Mouse (Mus musculus) small intestine, adult 2 months (tissue): ENCODE results near the gene Foxf1.

ENCODE experiments used
- CTCF ChIP-seq: fragments of 200-500 bp; IDR thresholded peaks from 2 replicates; pipeline ENCODE4 v1.5.1; 2012; ENCODE audit warnings: low read depth, mild to moderate bottlenecking, control low read depth, inconsistent platforms, low read length, moderate library complexity, mixed read lengths; ENCODE audit not compliant: insufficient replicate concordance, insufficient read length; ENCODE audit errors: extremely low read depth
- POLR2A ChIP-seq: fragments of 200-500 bp; IDR thresholded peaks from 2 replicates; pipeline ENCODE4 v1.6.1; 2012; ENCODE audit warnings: low read depth, mild to moderate bottlenecking, control low read depth, inconsistent platforms, low read length, moderate library complexity

DNA sequence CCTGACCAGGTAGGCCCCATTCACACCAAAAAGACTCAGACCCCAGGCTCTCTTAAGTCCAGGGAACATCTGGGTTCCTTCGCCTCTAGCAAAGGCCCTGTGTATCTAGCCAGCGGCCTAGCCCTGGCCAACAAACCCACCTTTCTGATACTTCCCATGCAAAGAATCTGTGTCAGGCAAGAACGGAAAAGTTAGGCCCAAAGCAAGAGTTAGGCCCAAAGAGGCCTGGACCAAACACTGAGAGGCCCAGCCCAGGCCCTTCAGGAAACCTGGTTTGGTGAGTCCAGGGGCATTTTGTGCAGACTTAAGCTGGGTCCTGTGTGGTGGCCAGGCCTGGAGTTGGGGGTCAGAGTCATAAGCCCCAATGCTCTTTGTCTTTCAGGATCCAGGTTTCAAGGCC is 1.4 kb downstream of the Foxf1 start:
- no peak for TF ChIP-seq CTCF
- TF ChIP-seq POLR2A = no peak
